Mouse (Mus musculus) C2C12 (cell line): Measurements from ENCODE around the gene Myo1f. TPM values are rescaled to one million over a fixed set of nuclear protein-coding genes. Genes with fewer than 3 reads are reported as not detected.

Experiments used
- H3K27me3 ChIP-seq: one replicate; pipeline ENCODE4 v1.6.1; 2011; ENCODE audit not compliant: control insufficient read depth, insufficient read depth, insufficient read length
- H3K36me3 ChIP-seq: one replicate; pipeline ENCODE4 v1.6.1; 2011; ENCODE audit not compliant: control insufficient read depth, insufficient read depth
- H3K4me3 ChIP-seq: one replicate; pipeline ENCODE4 v1.5.1; 2011; ENCODE audit warnings: mild to moderate bottlenecking, control low read depth; ENCODE audit not compliant: poor library complexity, insufficient read depth, severe bottlenecking
- H3K79me2 ChIP-seq: one replicate; pipeline ENCODE4 v1.6.1; 2011; ENCODE audit not compliant: control insufficient read depth, insufficient read depth
- H3K79me3 ChIP-seq: one replicate; pipeline ENCODE4 v1.6.1; 2011; ENCODE audit warnings: low read depth, control low read depth
- H3ac ChIP-seq: one replicate; pipeline ENCODE3; 2011; ENCODE audit warnings: low read depth; ENCODE audit not compliant: control insufficient read depth, insufficient read length
- CEBPB ChIP-seq: IDR thresholded peaks from one replicate; pipeline ENCODE4 v1.6.1; 2011; ENCODE audit warnings: low read depth, mild to moderate bottlenecking, control low read depth, moderate library complexity
- CTCF ChIP-seq: IDR thresholded peaks from one replicate; pipeline ENCODE4 v1.5.1; 2011; ENCODE audit not compliant: control insufficient read depth, insufficient read depth, insufficient read length
- FOSL1 ChIP-seq: IDR thresholded peaks from one replicate; pipeline ENCODE4 v1.8.0; 2011; ENCODE audit warnings: mild to moderate bottlenecking, low read length; ENCODE audit not compliant: poor library complexity, insufficient read depth, severe bottlenecking
- MAX ChIP-seq: IDR thresholded peaks from one replicate; pipeline ENCODE4 v1.6.1; 2011; ENCODE audit warnings: mild to moderate bottlenecking, control low read depth
- MYOD1 ChIP-seq: IDR thresholded peaks from one replicate; pipeline ENCODE4 v1.6.1; 2011; ENCODE audit warnings: low read depth; ENCODE audit not compliant: control insufficient read depth, insufficient read length
- MYOG ChIP-seq: IDR thresholded peaks from one replicate; pipeline ENCODE4 v1.6.1; 2011; ENCODE audit not compliant: control insufficient read depth, insufficient read length; ENCODE audit errors: extremely low read depth
- USF1 ChIP-seq: IDR thresholded peaks from one replicate; pipeline ENCODE4 v1.6.1; 2011; ENCODE audit warnings: low read depth, mild to moderate bottlenecking, control low read depth, moderate library complexity
- polyA plus RNA-seq: library from polyadenylated mRNA; unstranded; fragments of >200 nt; fragmentation: generic; extraction: Trizol; gene quantifications from one replicate; pipeline ENCODE4 v1.2.1, GENCODE M21; 2012; ENCODE audit warnings: missing spikeins

The Myo1f gene
- polyA plus RNA-seq, 1 experiment = not detected

- Histone ChIP-seq H3K79me3 (no peaks in the 10 kb centered on the region), H3K79me2 (no peaks in the 10 kb centered on the region), H3ac (no peak overlapping the region), H3K36me3 (peaks cover 5% of the 10 kb centered on the region), H3K27me3 (no peaks in the 10 kb centered on the region), H3K4me3 (no peak overlapping the region)
- TF ChIP-seq FOSL1 = no peak
- TF ChIP-seq MAX = no peak
- no peak for TF ChIP-seq CEBPB
- peak; percentile 46 for TF ChIP-seq CTCF
These were observed 16.3 kb upstream of the Myo1f start for GRCm38 (mm10) chr17:33539106-33539675.

- Histone ChIP-seq H3K79me2 (no peaks in the 10 kb centered on the region), H3K79me3 (no peaks in the 10 kb centered on the region), H3K27me3 (no peaks in the 10 kb centered on the region), H3K4me3 (no peak overlapping the region), H3K36me3 (peaks cover 5% of the 10 kb centered on the region), H3ac (no peak overlapping the region)
- TF ChIP-seq MYOG (no peak), MYOD1 (no peak), USF1 (no peak), CEBPB (no peak), FOSL1 (no peak), MAX (no peak), CTCF (no peak)
These were observed 15.6 kb upstream of the Myo1f start for GRCm38 (mm10) chr17:33539878-33540277.

- Histone ChIP-seq H3ac (no peak overlapping the region), H3K27me3 (no peaks in the 10 kb centered on the region), H3K36me3 (no peaks in the 10 kb centered on the region), H3K79me3 (no peaks in the 10 kb centered on the region), H3K4me3 (no peak overlapping the region), H3K79me2 (no peaks in the 10 kb centered on the region)
- TF ChIP-seq CEBPB (no peak), MYOG (no peak), CTCF (no peak), MAX (no peak), FOSL1 (no peak), USF1 (no peak), MYOD1 (no peak)
These were observed 6.3 kb upstream of the Myo1f start for GRCm38 (mm10) chr17:33549212-33549611.

GRCm38 (mm10) chr17:33550388-33550787 is 5.1 kb upstream of the Myo1f start:
- Histone ChIP-seq H3K4me3 (no peak overlapping the region), H3K36me3 (no peaks in the 10 kb centered on the region), H3K79me3 (no peaks in the 10 kb centered on the region), H3K79me2 (no peaks in the 10 kb centered on the region), H3ac (no peak overlapping the region), H3K27me3 (peaks cover under 1% of the 10 kb centered on the region)
- TF ChIP-seq MYOD1 (no peak), MAX (no peak), FOSL1 (no peak), USF1 (no peak), MYOG (no peak), CTCF (no peak), CEBPB (no peak)

- TF ChIP-seq CTCF = no peak
- TF ChIP-seq CEBPB = no peak
- no peak for TF ChIP-seq MYOG
- no peak for TF ChIP-seq USF1
- no peak for TF ChIP-seq FOSL1
- TF ChIP-seq MAX = no peak
- TF ChIP-seq MYOD1 = no peak
- no peaks in the 10 kb centered on the region for H3K79me3 ChIP-seq
- no peaks in the 10 kb centered on the region for H3K79me2 ChIP-seq
- H3K4me3 ChIP-seq = no peak overlapping the region
- peaks cover 6% of the 10 kb centered on the region for H3K27me3 ChIP-seq
- no peaks in the 10 kb centered on the region for H3K36me3 ChIP-seq
- no peak overlapping the region for H3ac ChIP-seq
These were observed 3.4 kb upstream of the Myo1f start for GRCm38 (mm10) chr17:33552113-33552512.

GRCm38 (mm10) chr17:33552964-33553363 is 2.5 kb upstream of the Myo1f start:
- Histone ChIP-seq H3ac (no peak overlapping the region), H3K79me2 (no peaks in the 10 kb centered on the region), H3K27me3 (peaks cover 6% of the 10 kb centered on the region), H3K36me3 (no peaks in the 10 kb centered on the region), H3K4me3 (no peak overlapping the region), H3K79me3 (no peaks in the 10 kb centered on the region)
- TF ChIP-seq CTCF = no peak
- TF ChIP-seq USF1 = no peak
- no peak for TF ChIP-seq MYOG
- TF ChIP-seq MAX = no peak
- no peak for TF ChIP-seq CEBPB
- no peak for TF ChIP-seq MYOD1
- TF ChIP-seq FOSL1 = no peak
